Mouse (Mus musculus): ENCODE results near the gene Nfya. TPM values are rescaled to one million over a fixed set of nuclear protein-coding genes. Genes with fewer than 3 reads are reported as not detected.
A peak's percentile ranks its signal among the peaks of the same experiment; 100 is the strongest.

Nfya gene
- polyA plus RNA-seq, 1 experiment from 2014 or later: 16.4 TPM

GRCm38 (mm10) chr17:48419571-48419970 lies 9.9 kb upstream of the Nfya start:
- no peak for ATAC-seq (ENCODE audit: low FRiP score)
- no peak overlapping the region for H3K27ac ChIP-seq

DNA sequence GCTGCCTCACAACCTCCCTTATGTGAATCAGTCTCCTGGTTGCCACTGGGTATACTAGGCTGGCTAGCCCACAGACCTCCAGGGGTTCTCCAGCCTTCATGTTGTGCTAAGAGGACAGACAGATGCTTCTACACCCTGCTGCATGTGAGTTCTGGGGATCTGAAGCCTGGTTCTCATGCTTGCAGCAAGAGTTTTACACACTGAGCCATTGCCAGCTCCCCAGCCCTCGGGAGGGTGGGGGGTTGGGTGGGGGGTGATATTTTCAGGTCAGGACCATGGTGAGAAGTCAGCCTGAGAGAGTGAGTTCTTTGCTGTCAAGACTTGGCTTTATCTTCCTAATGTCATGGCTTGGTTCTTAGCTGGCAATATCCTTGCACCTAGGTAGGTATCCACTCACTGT lies 9.1 kb upstream of the Nfya start:
- Histone ChIP-seq H3K27ac (no peak overlapping the region), H3K9ac (no peak overlapping the region), H3K4me1 (replicated peaks; ENCODE audit: control insufficient read depth, insufficient read depth, low read length) (no peaks in the 10 kb centered on the region), H3K4me2 (replicated peaks) (no peak overlapping the region), H3K36me3 (replicated peaks; ENCODE audit: control insufficient read depth, insufficient read depth) (peaks cover 8% of the 10 kb centered on the region), H3K4me3 (replicated peaks; ENCODE audit: low read length) (no peak overlapping the region), H3K9me3 (ENCODE audit: control insufficient read depth, low read length) (no peaks in the 10 kb centered on the region), H3K27me3 (ENCODE audit: control insufficient read depth, insufficient read depth, low read length) (no peaks in the 10 kb centered on the region)
- DNase-seq (ENCODE audit: low spot score) (no peak), ATAC-seq (ENCODE audit: low FRiP score) (no peak)
- 100% methylated on average over 1 of the region's 1 CpGs for WGBS

More at GRCm38 (mm10) chr17:48419571-48419970, 9.9 kb upstream of the Nfya start:
- H3K4me1 ChIP-seq (replicated peaks; ENCODE audit: control insufficient read depth, insufficient read depth, low read length): no peaks in the 10 kb centered on the region
- H3K27me3 ChIP-seq (ENCODE audit: control insufficient read depth, insufficient read depth, low read length): no peaks in the 10 kb centered on the region
- 76% methylated on average over 2 of the region's 2 CpGs for WGBS
- H3K36me3 ChIP-seq (replicated peaks; ENCODE audit: control insufficient read depth, insufficient read depth): 0 out of 2 replicates have a peak, but pooled peaks cover 4% of the 10 kb centered on the region
- H3K4me2 ChIP-seq (replicated peaks): no peak overlapping the region
- no peaks in the 10 kb centered on the region for H3K9me3 ChIP-seq (ENCODE audit: control insufficient read depth, low read length)
- H3K4me3 ChIP-seq (replicated peaks; ENCODE audit: low read length): no peak overlapping the region
- DNase-seq (ENCODE audit: low spot score): no peak
- no peak overlapping the region for H3K9ac ChIP-seq

- no peak for DNase-seq (ENCODE audit: low spot score)
- Histone ChIP-seq H3K4me1 (replicated peaks; ENCODE audit: control insufficient read depth, insufficient read depth, low read length) (no peaks in the 10 kb centered on the region), H3K4me3 (replicated peaks; ENCODE audit: low read length) (no peak overlapping the region), H3K4me2 (replicated peaks) (no peak overlapping the region), H3K36me3 (replicated peaks; ENCODE audit: control insufficient read depth, insufficient read depth) (peaks cover 8% of the 10 kb centered on the region), H3K27ac (no peak overlapping the region), H3K9ac (no peak overlapping the region), H3K9me3 (ENCODE audit: control insufficient read depth, low read length) (no peaks in the 10 kb centered on the region), H3K27me3 (ENCODE audit: control insufficient read depth, insufficient read depth, low read length) (no peaks in the 10 kb centered on the region)
- no peak for ATAC-seq (ENCODE audit: low FRiP score)
- WGBS: 82% methylated on average over 7 of the region's 7 CpGs
These were observed 8.5 kb upstream of the Nfya start for GRCm38 (mm10) chr17:48418174-48418573.

- H3K27me3 ChIP-seq (ENCODE audit: control insufficient read depth, insufficient read depth, low read length): no peaks in the 10 kb centered on the region
- no peaks in the 10 kb centered on the region for H3K9me3 ChIP-seq (ENCODE audit: control insufficient read depth, low read length)
- peaks cover 8% of the 10 kb centered on the region for H3K36me3 ChIP-seq (replicated peaks; ENCODE audit: control insufficient read depth, insufficient read depth)
- ATAC-seq (ENCODE audit: low FRiP score) (no peak), DNase-seq (ENCODE audit: low spot score) (no peak)
- no peak overlapping the region for H3K4me2 ChIP-seq (replicated peaks)
- no peaks in the 10 kb centered on the region for H3K4me1 ChIP-seq (replicated peaks; ENCODE audit: control insufficient read depth, insufficient read depth, low read length)
- H3K27ac ChIP-seq: no peak overlapping the region
- 92% methylated on average over 6 of the region's 6 CpGs for WGBS
- H3K9ac ChIP-seq: no peak overlapping the region
- H3K4me3 ChIP-seq (replicated peaks; ENCODE audit: low read length): no peak overlapping the region
These were observed 7.8 kb upstream of the Nfya start for GRCm38 (mm10) chr17:48417521-48417920.

- Histone ChIP-seq H3K9ac (no peak overlapping the region), H3K4me3 (replicated peaks; ENCODE audit: low read length) (no peak overlapping the region), H3K4me1 (replicated peaks; ENCODE audit: control insufficient read depth, insufficient read depth, low read length) (peaks cover 3% of the 10 kb centered on the region), H3K4me2 (replicated peaks) (no peak overlapping the region), H3K27ac (no peak overlapping the region), H3K27me3 (ENCODE audit: control insufficient read depth, insufficient read depth, low read length) (no peaks in the 10 kb centered on the region), H3K36me3 (replicated peaks; ENCODE audit: control insufficient read depth, insufficient read depth) (peaks cover 8% of the 10 kb centered on the region), H3K9me3 (ENCODE audit: control insufficient read depth, low read length) (no peaks in the 10 kb centered on the region)
- ATAC-seq (ENCODE audit: low FRiP score): peak; percentile 71; the same call in 1 of the 2 replicates
- 91% methylated on average over 14 of the region's 14 CpGs for WGBS
- peak; percentile 83 for DNase-seq (ENCODE audit: low spot score)
These were observed 6.9 kb upstream of the Nfya start for GRCm38 (mm10) chr17:48416425-48417195.

DNA sequence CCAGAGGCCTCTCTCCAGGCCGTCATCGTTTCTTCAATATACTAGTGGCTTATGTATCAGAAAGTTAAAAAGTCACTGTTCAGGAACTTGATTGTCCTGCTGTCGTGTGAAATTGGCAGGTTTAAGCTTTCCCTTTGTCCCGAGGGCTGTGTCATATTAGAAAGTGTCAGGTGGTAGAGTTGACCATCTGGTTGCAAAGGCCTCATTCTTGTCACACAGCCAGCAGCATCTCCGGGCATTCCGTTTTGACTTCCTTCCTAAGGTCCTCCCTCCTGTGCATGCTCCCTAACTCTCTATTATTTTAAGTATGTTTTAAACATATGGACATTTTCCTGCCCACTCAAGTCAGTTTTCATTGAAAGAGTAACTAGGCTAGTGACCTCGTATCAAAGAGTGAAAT lies 6.3 kb upstream of the Nfya start:
- Histone ChIP-seq H3K4me1 (replicated peaks; ENCODE audit: control insufficient read depth, insufficient read depth, low read length) (peaks cover 9% of the 10 kb centered on the region), H3K36me3 (replicated peaks; ENCODE audit: control insufficient read depth, insufficient read depth) (peaks cover 8% of the 10 kb centered on the region), H3K27me3 (ENCODE audit: control insufficient read depth, insufficient read depth, low read length) (no peaks in the 10 kb centered on the region), H3K4me3 (replicated peaks; ENCODE audit: low read length) (no peak overlapping the region), H3K9ac (no peak overlapping the region), H3K9me3 (ENCODE audit: control insufficient read depth, low read length) (no peaks in the 10 kb centered on the region), H3K27ac (no peak overlapping the region), H3K4me2 (replicated peaks) (no peak overlapping the region)
- DNase-seq (ENCODE audit: low spot score) (no peak), ATAC-seq (ENCODE audit: low FRiP score) (no peak)
- 84% methylated on average over 7 of the region's 7 CpGs for WGBS

GRCm38 (mm10) chr17:48411241-48411640 lies 1.5 kb upstream of the Nfya start:
- DNase-seq (ENCODE audit: low spot score) (no peak), ATAC-seq (ENCODE audit: low FRiP score) (no peak)
- peaks cover 8% of the 10 kb centered on the region for H3K36me3 ChIP-seq (replicated peaks; ENCODE audit: control insufficient read depth, insufficient read depth)
- peaks cover 27% of the 10 kb centered on the region for H3K4me1 ChIP-seq (replicated peaks; ENCODE audit: control insufficient read depth, insufficient read depth, low read length)
- 55% methylated on average over 8 of the region's 8 CpGs for WGBS
- peak overlapping the region; percentile 81 for H3K4me3 ChIP-seq (replicated peaks; ENCODE audit: low read length)
- peak overlapping the region; percentile 76 for H3K9ac ChIP-seq
- no peaks in the 10 kb centered on the region for H3K27me3 ChIP-seq (ENCODE audit: control insufficient read depth, insufficient read depth, low read length)
- no peaks in the 10 kb centered on the region for H3K9me3 ChIP-seq (ENCODE audit: control insufficient read depth, low read length)
- H3K27ac ChIP-seq: peak overlapping the region; percentile 94; the same call in 1 of the 2 replicates
- H3K4me2 ChIP-seq (replicated peaks): peak overlapping the region; percentile 87

DNA sequence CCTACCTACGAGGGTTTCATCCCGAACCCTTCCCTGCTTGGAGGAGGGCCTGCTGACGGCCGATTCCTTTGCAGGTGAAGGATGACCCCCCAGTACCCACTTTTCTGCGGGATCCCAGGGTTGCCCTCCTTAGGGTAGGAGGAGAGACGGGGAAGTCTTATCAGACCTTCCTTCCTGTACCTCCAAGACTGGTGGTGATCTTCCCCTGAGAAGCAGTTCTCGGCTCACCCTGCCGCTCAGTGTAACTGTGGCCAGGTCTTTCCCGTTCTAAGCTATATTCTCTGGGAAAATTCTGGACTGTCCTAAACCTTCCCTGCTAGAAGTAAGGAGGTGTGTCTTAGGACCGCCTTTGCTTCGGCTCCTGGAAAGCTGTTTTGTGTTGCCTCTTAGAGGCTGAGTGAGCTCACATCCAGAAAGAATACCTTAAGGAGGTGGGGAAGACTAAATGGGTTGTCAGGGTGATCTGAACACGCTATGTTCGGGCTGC lies 636 bp upstream of the Nfya start:
- Histone ChIP-seq H3K27ac (peak overlapping the region; percentile 94), H3K36me3 (replicated peaks; ENCODE audit: control insufficient read depth, insufficient read depth) (peaks cover 6% of the 10 kb centered on the region), H3K9ac (peak overlapping the region; percentile 76), H3K4me2 (replicated peaks) (peak overlapping the region; percentile 87), H3K9me3 (ENCODE audit: control insufficient read depth, low read length) (no peaks in the 10 kb centered on the region), H3K27me3 (ENCODE audit: control insufficient read depth, insufficient read depth, low read length) (no peaks in the 10 kb centered on the region), H3K4me1 (replicated peaks; ENCODE audit: control insufficient read depth, insufficient read depth, low read length) (peaks cover 27% of the 10 kb centered on the region), H3K4me3 (replicated peaks; ENCODE audit: low read length) (peak overlapping the region; percentile 81)
- peak; percentile 50 for DNase-seq (ENCODE audit: low spot score)
- 0% methylated on average over 13 of the region's 13 CpGs for WGBS
- no peak; the same call in 1 of the 2 replicates for ATAC-seq (ENCODE audit: low FRiP score)

GRCm38 (mm10) chr17:48408526-48409291 lies 997 bp downstream of the Nfya start:
- Histone ChIP-seq H3K27ac (peak overlapping the region; percentile 99), H3K4me1 (replicated peaks; ENCODE audit: control insufficient read depth, insufficient read depth, low read length) (peaks cover 27% of the 10 kb centered on the region), H3K4me3 (replicated peaks; ENCODE audit: low read length) (peak overlapping the region; percentile 81), H3K9ac (peak overlapping the region; percentile 99), H3K36me3 (replicated peaks; ENCODE audit: control insufficient read depth, insufficient read depth) (no peaks in the 10 kb centered on the region; the same call in 1 of the 2 replicates), H3K27me3 (ENCODE audit: control insufficient read depth, insufficient read depth, low read length) (no peaks in the 10 kb centered on the region), H3K4me2 (replicated peaks) (peak overlapping the region; percentile 71), H3K9me3 (ENCODE audit: control insufficient read depth, low read length) (no peaks in the 10 kb centered on the region)
- ATAC-seq (ENCODE audit: low FRiP score) (peak; percentile 34), DNase-seq (ENCODE audit: low spot score) (peak; percentile 65)
- under 1% methylated on average over 47 of the region's 47 CpGs for WGBS
